Mouse (Mus musculus) kidney, adult 2 months (tissue): ENCODE measurements at regions not wholly inside any gene's neighbourhood (a gene's known extent, or its start where the extent isn't known, plus 50 kb on each side); places are given as distances from the start of the nearest gene placed in this dataset.

Experiments used
- CTCF ChIP-seq: fragments of 200-500 bp; conservative IDR thresholded peaks from 2 replicates; pipeline ENCODE4 v1.5.1; 2011; ENCODE audit warnings: low read depth, mild to moderate bottlenecking, control low read depth, low read length, moderate library complexity, mixed read lengths; ENCODE audit not compliant: insufficient read depth, insufficient read length
- POLR2A ChIP-seq: fragments of 200-500 bp; IDR thresholded peaks from one replicate; pipeline ENCODE4 v1.6.1; 2011; ENCODE audit warnings: low read depth, low read length, control low read depth

DNA sequence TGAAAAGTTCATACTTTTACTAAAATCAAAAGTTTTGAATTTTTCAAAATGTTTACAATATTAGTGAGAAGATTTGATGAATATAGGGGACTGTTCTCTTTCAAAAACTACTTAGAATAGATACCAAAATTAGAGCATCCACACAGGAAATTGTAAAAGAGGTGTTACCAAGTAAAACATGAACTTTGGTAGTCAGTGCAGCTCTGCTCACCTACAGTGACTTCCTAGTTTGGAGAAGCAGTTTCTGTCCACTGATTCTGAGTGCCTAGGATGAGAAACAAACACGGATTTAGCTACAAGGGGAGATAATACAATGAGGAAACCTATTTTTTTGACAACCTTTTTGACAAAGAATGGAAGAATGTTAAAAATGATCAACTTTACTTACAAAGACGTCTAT is 457.9 kb upstream of the Mef2c start:
- TF ChIP-seq CTCF (no peak), POLR2A (no peak)
